Mouse (Mus musculus) embryonic fibroblast, embryonic 13.5 days (primary cell): ENCODE measurements around the gene Npc2. TPM values are rescaled to one million over a fixed set of nuclear protein-coding genes. Genes with fewer than 3 reads are reported as not detected.

Experiments
- H3K27ac ChIP-seq: 2 replicates; pipeline ENCODE4 v1.5.1; 2012; ENCODE audit warnings: low read length, control low read depth, inconsistent platforms; ENCODE audit not compliant: insufficient read depth
- H3K4me1 ChIP-seq: 2 replicates; pipeline ENCODE4 v1.6.1; 2011; ENCODE audit warnings: low read length; ENCODE audit not compliant: control insufficient read depth, insufficient read depth
- H3K4me3 ChIP-seq: 2 replicates; pipeline ENCODE4 v1.5.1; 2011; ENCODE audit warnings: mild to moderate bottlenecking, control low read depth, low read length; ENCODE audit not compliant: insufficient read depth
- CTCF ChIP-seq: IDR thresholded peaks from 2 replicates; pipeline ENCODE4 v1.5.1; 2011; ENCODE audit warnings: mild to moderate bottlenecking, control low read depth, low read length, moderate library complexity, borderline replicate concordance; ENCODE audit not compliant: insufficient read depth
- POLR2A ChIP-seq: IDR thresholded peaks from 2 replicates; pipeline ENCODE4 v1.6.1; 2011; ENCODE audit warnings: low read depth, mild to moderate bottlenecking, control low read depth, low read length, moderate library complexity
- polyA plus RNA-seq: library from polyadenylated mRNA; stranded (reverse); fragments of >200 nt; gene quantifications from 2 replicates; pipeline ENCODE4 v1.2.4, GENCODE M21; 2011; ENCODE audit warnings: low read depth; ENCODE audit not compliant: missing spikeins, insufficient read length

Gene Npc2
- polyA plus RNA-seq, 1 experiment: 203 TPM

DNA sequence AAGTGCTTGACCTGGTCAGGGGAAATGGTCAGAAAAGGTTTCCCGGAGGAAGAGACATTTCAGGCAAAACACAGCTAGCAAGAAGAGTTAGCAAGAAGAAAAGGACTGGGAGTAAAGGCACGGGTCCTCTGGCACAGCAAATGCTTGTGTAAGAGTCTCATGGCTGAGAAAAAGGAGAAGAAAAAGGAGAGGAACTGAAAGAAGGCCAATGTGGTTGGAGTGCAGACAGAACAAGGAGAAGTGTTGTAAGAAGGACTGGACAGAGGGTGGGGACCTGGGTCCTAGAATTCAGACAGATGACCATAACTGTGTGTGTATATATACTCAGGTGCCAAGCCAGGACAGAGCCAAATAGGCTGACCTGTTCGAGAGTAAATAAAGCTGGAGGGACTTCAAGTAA, 24.8 kb downstream of the Npc2 start:
- Histone ChIP-seq H3K27ac (no peak overlapping the region), H3K4me3 (no peak overlapping the region), H3K4me1 (no peaks in the 10 kb centered on the region)
- TF ChIP-seq POLR2A (no peak), CTCF (no peak)

DNA sequence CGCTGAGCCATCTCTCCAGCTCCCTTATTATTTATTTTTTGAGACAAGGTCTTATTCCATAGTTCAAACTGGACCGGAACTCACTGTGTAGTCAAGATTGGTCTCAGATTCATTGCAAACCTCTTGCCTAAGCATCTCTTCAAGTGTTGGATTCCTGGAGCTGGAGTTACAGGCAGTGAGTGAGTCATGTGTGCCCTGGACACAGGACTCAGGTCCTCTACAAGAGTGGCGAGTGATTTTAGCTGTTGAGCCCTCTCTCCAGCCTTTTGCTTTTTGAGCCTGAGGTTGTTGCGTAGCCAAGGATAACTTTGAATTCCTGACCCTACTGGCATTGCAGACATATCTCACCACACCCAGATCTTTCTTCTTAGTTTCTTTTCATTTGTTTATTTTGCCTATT, 27.3 kb downstream of the Npc2 start:
- Histone ChIP-seq H3K27ac (no peak overlapping the region), H3K4me1 (no peaks in the 10 kb centered on the region), H3K4me3 (no peak overlapping the region)
- TF ChIP-seq POLR2A (no peak), CTCF (no peak)

DNA sequence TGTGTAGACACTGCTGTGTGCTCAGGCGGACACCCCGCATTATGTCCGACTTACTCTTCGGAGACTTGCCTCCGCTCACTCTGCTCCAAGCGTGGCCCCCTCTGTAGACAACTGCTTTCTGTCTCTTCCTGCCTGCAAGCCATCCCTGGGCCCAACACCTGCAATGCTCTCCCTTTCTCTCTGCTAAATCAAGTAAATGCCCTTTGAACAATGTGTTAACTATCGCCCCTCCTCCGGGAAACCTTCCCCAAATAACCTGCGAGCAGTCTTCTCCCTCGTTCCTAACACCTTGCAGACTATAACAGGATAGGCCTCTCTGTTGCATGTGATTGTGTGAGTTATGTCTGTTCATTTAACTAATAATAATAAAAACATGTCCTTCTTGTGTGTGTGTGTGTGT, 29.5 kb downstream of the Npc2 start:
- no peak overlapping the region for H3K27ac ChIP-seq

GRCm38 (mm10) chr12:84733366-84733765, 39.6 kb downstream of the Npc2 start:
- no peak overlapping the region for H3K4me3 ChIP-seq
- TF ChIP-seq CTCF: no peak
- no peak for TF ChIP-seq POLR2A
- H3K27ac ChIP-seq: no peak overlapping the region
- H3K4me1 ChIP-seq: no peaks in the 10 kb centered on the region

More for the DNA sequence above, 29.5 kb downstream of the Npc2 start:
- no peaks in the 10 kb centered on the region for H3K4me1 ChIP-seq
- TF ChIP-seq POLR2A: no peak
- TF ChIP-seq CTCF: no peak
- H3K4me3 ChIP-seq: no peak overlapping the region

DNA sequence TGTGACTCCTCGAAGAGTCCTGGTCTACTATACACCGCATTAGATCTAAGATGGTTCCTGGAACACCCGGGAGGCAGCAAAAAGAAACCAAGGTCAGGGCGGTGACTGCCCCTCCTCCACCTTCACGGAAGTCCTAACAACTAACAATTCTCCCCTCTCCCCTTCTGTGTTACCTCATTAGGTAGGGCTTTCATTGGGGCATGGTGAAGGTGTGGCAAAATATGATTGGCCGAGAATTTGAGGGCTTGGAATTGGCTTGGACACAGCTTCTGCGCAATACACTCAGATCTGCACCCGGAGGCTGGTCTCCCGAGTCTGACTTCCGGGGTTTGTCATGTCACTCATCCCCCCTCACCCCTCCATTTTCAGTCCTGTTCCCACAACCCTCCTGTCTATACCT, 44.5 kb downstream of the Npc2 start:
- no peak overlapping the region for H3K4me3 ChIP-seq
- no peak overlapping the region for H3K27ac ChIP-seq
- TF ChIP-seq POLR2A (no peak), CTCF (no peak)
- H3K4me1 ChIP-seq: no peaks in the 10 kb centered on the region

- Histone ChIP-seq H3K4me3 (no peak overlapping the region), H3K27ac (no peak overlapping the region), H3K4me1 (no peaks in the 10 kb centered on the region)
- TF ChIP-seq CTCF (no peak), POLR2A (no peak)
These were observed 45.5 kb downstream of the Npc2 start for GRCm38 (mm10) chr12:84727434-84727833.

- TF ChIP-seq POLR2A: no peak
- TF ChIP-seq CTCF: no peak
- H3K4me1 ChIP-seq: no peaks in the 10 kb centered on the region
- H3K27ac ChIP-seq: no peak overlapping the region
- no peak overlapping the region for H3K4me3 ChIP-seq
These were observed 46.0 kb downstream of the Npc2 start for GRCm38 (mm10) chr12:84726986-84727385.

DNA sequence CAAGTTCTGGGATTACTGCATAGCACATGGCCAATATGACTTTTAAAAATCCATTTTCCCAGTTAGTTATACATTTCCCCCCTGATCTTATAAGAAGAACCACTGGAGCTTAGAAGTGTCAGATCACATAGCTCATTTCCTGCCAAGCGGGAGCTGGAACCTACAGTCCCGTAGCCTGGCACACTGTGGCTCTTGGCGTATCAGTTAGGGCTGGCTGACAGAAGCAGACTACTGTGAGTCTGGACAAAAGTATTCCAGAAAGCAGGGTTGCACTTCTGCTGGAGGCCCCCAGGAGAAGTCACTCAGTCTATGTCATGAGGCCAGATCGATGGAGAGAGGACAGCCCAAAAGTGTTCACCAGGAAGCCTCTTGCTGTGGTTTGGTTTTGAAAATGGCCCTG, 46.6 kb downstream of the Npc2 start:
- Histone ChIP-seq H3K27ac (no peak overlapping the region), H3K4me1 (no peaks in the 10 kb centered on the region), H3K4me3 (no peak overlapping the region)
- TF ChIP-seq POLR2A: no peak
- TF ChIP-seq CTCF: no peak

GRCm38 (mm10) chr12:84718462-84719244, 54.3 kb downstream of the Npc2 start:
- no peak for TF ChIP-seq POLR2A
- no peak for TF ChIP-seq CTCF
- Histone ChIP-seq H3K4me3 (no peak overlapping the region), H3K4me1 (no peaks in the 10 kb centered on the region), H3K27ac (no peak overlapping the region)

GRCm38 (mm10) chr12:84714578-84714977, 58.4 kb downstream of the Npc2 start:
- no peak for TF ChIP-seq CTCF
- Histone ChIP-seq H3K4me1 (no peaks in the 10 kb centered on the region), H3K4me3 (no peak overlapping the region), H3K27ac (no peak overlapping the region)

- H3K27ac ChIP-seq: no peak overlapping the region
- no peaks in the 10 kb centered on the region for H3K4me1 ChIP-seq
- no peak overlapping the region for H3K4me3 ChIP-seq
- TF ChIP-seq CTCF (no peak), POLR2A (no peak)
These were observed 63.0 kb downstream of the Npc2 start for GRCm38 (mm10) chr12:84709842-84710439.
